Mouse (Mus musculus) liver, embryonic 14.5 days (tissue): ENCODE measurements around the gene Kiss1r. TPM values are rescaled to one million over a fixed set of nuclear protein-coding genes. Genes with fewer than 3 reads are reported as not detected.

Experiments used
- ATAC-seq: fragments of 200-750 bp; cut with Nextera tagmentation; 2 replicates; pipeline ENCODE4 v1.8.0; 2017; ENCODE audit warnings: moderate number of reproducible peaks, mild to moderate bottlenecking, moderate library complexity; ENCODE audit not compliant: insufficient read depth
- DNase-seq, 3 experiments: peaks; one replicate each; pipeline ENCODE4 v3.0.0-alpha.2; 2012 to 2013; ENCODE audit warnings: low read depth in 3 of 3, low spot score in 3 of 3
- H3K27ac ChIP-seq: fragments of 300-500 bp; sonication (generic); 2 replicates; pipeline ENCODE4 v1.5.1; 2014; ENCODE audit warnings: moderate library complexity, mild to moderate bottlenecking, control low read depth, inconsistent platforms
- H3K27me3 ChIP-seq: fragments of 300-500 bp; sonication (generic); 2 replicates; pipeline ENCODE4 v1.6.1; 2014; ENCODE audit warnings: mild to moderate bottlenecking, low read length, moderate library complexity; ENCODE audit not compliant: control insufficient read depth, insufficient read depth
- H3K36me3 ChIP-seq: fragments of 300-500 bp; sonication (generic); replicated peaks from 2 replicates; pipeline ENCODE4 v1.6.1; 2014; ENCODE audit warnings: low read depth; ENCODE audit not compliant: control insufficient read depth, insufficient read depth
- H3K4me1 ChIP-seq, 2 experiments: fragments of 200-500 bp in 1 of 2; fragments of 300-500 bp in 1 of 2; sonication (generic) in 1 of 2; replicated peaks; 2 replicates each; pipeline ENCODE4 v1.6.1; 2012 to 2014; ENCODE audit warnings: antibody characterized with exemption in 1 of 2, inconsistent platforms in 1 of 2, low read length in 1 of 2; ENCODE audit not compliant: control insufficient read depth in 2 of 2, insufficient read depth in 2 of 2
- H3K4me2 ChIP-seq: fragments of 300-500 bp; sonication (generic); 2 replicates; pipeline ENCODE4 v1.6.1; 2014; ENCODE audit warnings: low read depth, mild to moderate bottlenecking, control low read depth, moderate library complexity
- H3K4me3 ChIP-seq, 2 experiments: fragments of 200-500 bp in 1 of 2; fragments of 300-500 bp in 1 of 2; sonication (generic) in 1 of 2; 2 replicates each; pipeline ENCODE4 v1.5.1; 2012 to 2014; ENCODE audit warnings: low read depth in 2 of 2, low read length in 2 of 2, mild to moderate bottlenecking in 2 of 2, control low read depth in 1 of 2, inconsistent platforms in 1 of 2, moderate library complexity in 1 of 2; ENCODE audit not compliant: insufficient read depth in 1 of 2
- H3K9ac ChIP-seq: fragments of 300-500 bp; sonication (generic); replicated peaks from 2 replicates; pipeline ENCODE4 v1.6.1; 2014; ENCODE audit warnings: mild to moderate bottlenecking, control low read depth, moderate library complexity
- H3K9me3 ChIP-seq: fragments of 300-500 bp; sonication (generic); 2 replicates; pipeline ENCODE4 v1.6.1; 2016; ENCODE audit warnings: low read length, mixed read lengths; ENCODE audit not compliant: control insufficient read depth
- CTCF ChIP-seq: IDR thresholded peaks from 2 replicates; pipeline ENCODE4 v1.5.1; 2016; ENCODE audit warnings: antibody characterized with exemption, low read depth, control low read depth
- EP300 ChIP-seq: IDR thresholded peaks from 2 replicates; pipeline ENCODE4 v1.6.1; 2016; ENCODE audit warnings: antibody characterized with exemption, low read depth
- WGBS: fragments of 180-500 bp; shearing (Covaris S2); extraction: QIAGEN DNeasy Blood & Tissue Kit; methylation state at CpG from one replicate; pipeline ENCODE4 v1.1.7; 2014; ENCODE audit not compliant: insufficient replicate concordance; 5-methylcytosine and 5-hydroxymethylcytosine counted together
- polyA plus RNA-seq, 2 experiments: library from polyadenylated mRNA; depleted of rRNA in 1 of 2; stranded (reverse) in 1 of 2; unstranded in 1 of 2; fragments of >200 nt; fragmentation: Nextera tagmentation in 1 of 2; extraction: Ambion mirVana in 1 of 2; gene quantifications; 2 replicates each; pipeline versions ENCODE4 v1.2.1 to v1.2.3; 2012 to 2014

The Kiss1r gene
- polyA plus RNA-seq, 2 experiments: 0.11 to 0.30 TPM

DNA sequence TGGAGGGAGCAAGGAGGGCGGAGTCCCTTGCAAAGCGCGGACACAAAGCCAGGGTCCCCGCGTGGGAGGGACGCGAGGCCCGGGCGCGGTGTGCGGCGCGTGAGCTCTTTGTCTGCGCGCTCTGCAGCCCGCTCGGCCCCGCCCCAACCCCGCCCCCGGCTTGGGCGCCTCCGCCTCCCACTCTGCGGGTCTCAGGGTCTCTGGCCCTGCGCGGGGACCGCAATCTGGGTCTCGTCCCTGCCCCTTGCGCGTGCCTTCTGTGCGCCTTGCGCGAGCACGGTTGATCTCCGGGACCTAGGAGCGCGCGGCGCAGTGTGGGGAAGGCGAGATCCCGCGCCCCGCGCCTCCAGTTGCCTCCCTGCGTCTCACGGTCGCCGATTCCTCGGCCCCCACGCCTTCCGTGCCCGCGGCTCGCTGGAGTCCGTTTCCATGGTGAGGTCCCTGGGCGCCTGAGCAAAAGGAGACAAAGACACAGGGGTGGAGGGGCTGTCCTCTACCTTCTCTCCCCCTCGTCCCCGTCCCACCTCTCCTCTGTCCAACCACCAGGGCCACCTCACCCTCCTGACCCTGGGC lies 42.4 kb upstream of the Kiss1r start, which contains the start of the genes Prtn3 and Plppr3:
Prtn3 (plus strand) TSS at position 187 of the 573 bp plus-strand sequence.
Plppr3 (minus strand) TSS at position 345 of the 573 bp plus-strand sequence.
- H3K4me2 ChIP-seq: peak within 1 kb of the TSS; percentile 51
- no peaks in the 10 kb centered on the region for H3K9me3 ChIP-seq
- no peak within 1 kb of the TSS for H3K27ac ChIP-seq
- H3K27me3 ChIP-seq: peaks cover 14% of the 10 kb centered on the region
- peaks cover 0 to 7% of the 10 kb centered on the region in 2 experiments; a peak in 3 of 4 replicates for H3K4me1 ChIP-seq
- H3K36me3 ChIP-seq: no peaks in the 10 kb centered on the region
- peak within 1 kb of the TSS; percentile 39 to 57 for H3K4me3 ChIP-seq
- 2% methylated on average over 57 of the region's 57 CpGs for WGBS
- TF ChIP-seq EP300 (no peak), CTCF (no peak)
- H3K9ac ChIP-seq: no peak within 1 kb of the TSS
- ATAC-seq: no peak
- DNase-seq: no peak

DNA sequence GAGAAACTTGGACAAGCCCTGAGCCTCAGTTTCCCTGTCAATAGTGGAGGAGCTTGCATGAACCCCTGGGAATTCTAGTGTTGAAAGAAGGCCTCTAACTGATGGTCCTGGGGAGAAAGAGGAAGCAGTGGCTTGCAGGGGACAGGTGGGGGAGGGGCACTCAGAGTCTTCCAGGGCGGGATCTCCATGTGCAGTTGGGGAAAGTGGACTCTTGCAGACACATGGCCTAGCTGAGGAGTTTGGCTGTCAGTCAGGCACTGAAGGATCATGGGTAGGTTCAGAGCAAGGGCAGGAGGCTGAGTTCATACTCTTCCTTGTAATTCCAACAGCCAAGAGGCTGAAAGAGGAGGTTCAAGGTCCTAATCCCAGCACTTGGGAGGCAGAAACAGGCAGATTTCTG lies 39.6 kb upstream of the Kiss1r start:
- TF ChIP-seq EP300: no peak
- TF ChIP-seq CTCF: no peak
- Histone ChIP-seq H3K27me3 (peaks cover 14% of the 10 kb centered on the region), H3K4me3 (no peak overlapping the region), H3K4me1 (peaks cover 6 to 21% of the 10 kb centered on the region in 2 experiments), H3K9me3 (no peaks in the 10 kb centered on the region), H3K27ac (no peak overlapping the region), H3K9ac (no peak overlapping the region), H3K36me3 (no peaks in the 10 kb centered on the region), H3K4me2 (no peak overlapping the region; the same call in 1 of the 2 replicates)
- ATAC-seq (no peak), DNase-seq (no peak)
- 0% methylated on average over 1 of the region's 1 CpGs for WGBS

DNA sequence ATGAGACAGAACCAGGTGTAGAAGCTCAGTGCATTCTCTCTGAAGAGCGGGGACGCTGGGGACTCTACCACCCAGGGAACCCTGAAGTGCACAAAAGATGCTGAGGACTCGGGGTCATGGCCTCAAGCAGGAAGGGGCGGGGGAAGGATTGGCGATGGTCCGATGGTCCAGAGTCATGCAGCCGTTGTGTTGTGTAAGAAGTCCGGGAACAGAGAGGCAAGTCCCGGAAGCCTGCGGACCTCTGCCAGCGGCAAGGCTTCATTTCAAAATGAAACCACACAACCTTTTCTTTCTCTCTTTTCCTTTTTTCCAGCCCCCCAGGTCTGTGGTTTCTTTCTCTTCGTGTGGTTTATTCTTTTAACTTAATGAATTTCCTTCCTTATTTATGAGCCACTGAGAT lies 39.0 kb upstream of the Kiss1r start:
- 15% methylated on average over 12 of the region's 12 CpGs for WGBS
- Histone ChIP-seq H3K27me3 (peaks cover 12% of the 10 kb centered on the region), H3K36me3 (no peaks in the 10 kb centered on the region), H3K9ac (no peak overlapping the region), H3K4me1 (peaks cover 6 to 21% of the 10 kb centered on the region in 2 experiments), H3K9me3 (no peaks in the 10 kb centered on the region), H3K4me2 (peak overlapping the region; percentile 26), H3K4me3 (no peak overlapping the region; a peak in 1 of 4 replicates), H3K27ac (no peak overlapping the region)
- TF ChIP-seq CTCF (no peak), EP300 (no peak)
- no peak for DNase-seq
- ATAC-seq: no peak

DNA sequence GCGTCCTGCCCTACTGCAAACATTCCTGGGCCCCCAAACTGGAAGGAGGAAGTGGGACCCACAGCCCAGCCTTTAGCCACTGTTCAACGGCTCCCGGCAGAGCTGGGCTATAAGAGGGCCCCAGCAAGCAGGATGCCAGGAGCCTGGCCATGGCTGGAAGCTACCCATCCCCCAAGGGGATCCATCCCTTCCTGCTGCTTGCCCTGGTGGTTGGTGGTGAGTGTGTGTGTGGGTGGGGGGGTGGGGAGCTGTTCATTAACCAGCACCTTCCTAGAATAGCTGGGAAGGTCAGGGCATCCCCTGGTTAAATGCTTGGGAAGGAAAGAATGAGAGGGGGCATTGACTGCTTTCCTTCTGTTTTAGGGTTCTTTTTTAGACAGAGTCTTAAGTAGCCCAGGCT lies 37.2 kb upstream of the Kiss1r start:
- peaks cover under 1% of the 10 kb centered on the region for H3K27me3 ChIP-seq
- ATAC-seq (no peak), DNase-seq (no peak)
- no peak overlapping the region for H3K9ac ChIP-seq
- H3K27ac ChIP-seq: no peak overlapping the region
- peak overlapping the region; percentile 0; the same call in 1 of the 2 replicates for H3K4me2 ChIP-seq
- no peak overlapping the region for H3K4me3 ChIP-seq
- peaks cover 6 to 23% of the 10 kb centered on the region in 2 experiments for H3K4me1 ChIP-seq
- no peaks in the 10 kb centered on the region for H3K9me3 ChIP-seq
- TF ChIP-seq EP300 (no peak), CTCF (no peak)
- H3K36me3 ChIP-seq: no peaks in the 10 kb centered on the region
- WGBS: 18% methylated on average over 3 of the region's 3 CpGs

DNA sequence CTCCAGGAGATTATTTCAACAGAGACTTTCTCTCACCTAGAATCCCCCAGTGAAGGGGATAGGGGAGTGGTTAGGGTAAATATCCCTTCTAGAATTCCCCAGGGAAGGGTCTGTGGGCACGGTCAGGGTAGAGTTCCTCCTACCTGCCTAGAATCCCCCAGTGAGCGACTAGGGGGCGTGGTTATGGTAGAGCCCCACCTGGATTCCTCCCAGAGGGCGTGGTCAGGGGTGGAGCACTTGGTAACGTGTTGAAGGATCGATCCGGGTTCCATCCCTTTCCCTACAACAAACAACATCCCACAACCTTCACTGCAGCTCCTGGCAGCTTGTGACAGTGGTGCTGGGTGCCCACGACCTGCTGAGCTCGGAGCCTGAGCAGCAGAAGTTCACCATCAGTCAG lies 36.0 kb upstream of the Kiss1r start:
- ATAC-seq: peak; percentile 24; the same call in 1 of the 2 replicates
- Histone ChIP-seq H3K9ac (no peak overlapping the region), H3K4me1 (peaks cover 6 to 23% of the 10 kb centered on the region in 2 experiments), H3K9me3 (no peaks in the 10 kb centered on the region), H3K27me3 (no peaks in the 10 kb centered on the region; the same call in 1 of the 2 replicates), H3K27ac (no peak overlapping the region), H3K4me2 (peak overlapping the region; percentile 56), H3K36me3 (no peaks in the 10 kb centered on the region), H3K4me3 (peak overlapping the region; percentile 7 to 28; a peak in 3 of 4 replicates)
- DNase-seq: no peak
- TF ChIP-seq CTCF (no peak), EP300 (no peak)
- WGBS: 8% methylated on average over 9 of the region's 9 CpGs
